Mouse (Mus musculus): ENCODE measurements at regions not wholly inside any gene's neighbourhood (a gene's known extent, or its start where the extent isn't known, plus 50 kb on each side); places are given as distances from the start of the nearest gene placed in this dataset.

DNA sequence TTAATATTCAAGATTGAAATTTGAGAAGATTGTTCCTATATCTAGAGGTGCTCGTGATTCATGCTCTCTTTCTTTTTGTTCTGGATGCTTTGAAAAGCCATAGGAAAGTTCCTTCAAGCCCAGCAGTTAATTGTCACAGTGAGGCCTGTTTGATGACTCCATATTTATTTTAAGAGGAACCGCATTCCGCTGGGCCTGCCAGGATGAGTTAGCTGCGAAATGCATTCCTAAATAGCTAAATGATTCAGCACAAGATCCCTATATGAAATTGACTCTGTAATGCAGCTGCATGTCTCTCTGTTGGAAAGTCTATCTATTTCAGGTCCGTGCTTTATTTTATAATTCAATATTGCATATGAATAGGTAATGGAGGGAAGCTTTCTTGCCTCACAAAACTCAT, 511.9 kb upstream of the Adgra3 start:
- DNase-seq (ENCODE audit: low spot score in 2 of 2) = no peak

DNA sequence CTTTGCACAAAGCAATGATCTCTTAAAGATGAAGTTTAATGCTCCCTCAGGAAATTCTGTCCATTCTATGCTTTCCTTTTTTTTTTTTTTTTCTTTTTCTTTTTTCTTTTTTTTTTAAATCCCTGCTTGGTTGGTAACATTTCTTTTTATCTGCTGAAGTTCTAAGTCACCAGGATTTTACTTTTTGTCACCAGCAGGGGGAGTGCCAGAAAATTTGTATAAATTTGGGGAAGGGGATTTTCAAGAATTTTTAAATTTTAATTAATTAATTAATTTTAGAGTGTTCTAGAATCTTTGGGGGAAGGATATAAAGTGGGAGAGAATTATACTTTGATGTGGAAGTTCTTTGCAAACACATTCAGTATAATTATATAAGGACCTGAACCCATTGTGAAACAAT, 492.3 kb upstream of the Adgra3 start:
- no peak for DNase-seq (ENCODE audit: low spot score in 2 of 2)

DNA sequence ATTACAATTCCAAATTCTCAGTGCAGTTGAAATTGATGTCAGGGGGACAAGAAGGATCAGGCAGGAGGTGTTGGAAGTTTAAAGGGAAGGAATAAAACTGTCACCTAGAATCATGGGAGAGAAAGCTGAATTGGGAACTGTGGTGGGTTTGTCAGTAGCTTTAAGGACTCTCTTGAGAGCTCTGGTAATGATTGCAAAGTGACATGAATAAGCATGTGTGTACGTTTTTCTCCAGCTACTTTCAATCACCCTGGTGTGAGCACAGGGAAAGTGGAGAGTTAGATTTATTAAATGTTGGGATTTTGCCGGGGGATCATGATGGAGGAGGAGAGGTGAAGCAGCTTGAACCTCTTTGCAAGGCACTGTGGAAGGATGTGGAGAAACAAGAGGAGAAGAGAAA, 453.7 kb upstream of the Adgra3 start:
- no peak for DNase-seq (ENCODE audit: low spot score in 2 of 2)

DNA sequence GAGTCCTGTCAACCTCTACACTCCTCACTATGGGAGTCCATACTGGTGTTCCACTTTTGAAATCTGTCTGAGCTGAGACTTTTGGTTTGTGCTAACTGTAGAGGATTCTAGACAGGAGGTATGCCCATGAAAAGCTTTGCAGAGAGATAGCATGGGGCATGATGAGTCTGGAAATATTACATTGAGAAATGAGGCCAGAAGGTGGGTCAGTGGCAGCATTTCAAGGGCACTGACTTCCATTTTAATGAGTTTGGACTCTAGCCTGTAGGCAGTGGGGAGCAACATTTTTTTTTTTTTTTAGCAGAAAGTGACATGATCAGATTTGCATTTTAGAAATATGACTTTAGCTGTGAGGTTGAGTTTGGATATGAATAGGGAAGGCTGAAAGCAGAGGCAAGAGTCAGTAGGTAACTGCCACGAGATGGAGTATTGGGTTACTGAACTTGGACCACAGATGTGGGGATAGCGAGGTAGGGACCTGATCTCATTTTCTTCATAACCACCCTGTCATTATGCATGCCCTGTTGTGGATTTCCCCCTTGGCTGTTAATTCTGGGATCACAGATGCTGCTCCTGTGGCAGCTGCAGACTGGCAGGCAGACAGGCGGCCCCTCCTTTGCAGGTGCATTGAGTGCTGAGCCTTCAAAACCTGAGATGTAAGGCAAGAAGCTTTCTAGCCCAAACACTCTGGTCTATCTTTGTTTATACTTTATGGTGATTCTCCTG, 451.1 kb upstream of the Adgra3 start:
- DNase-seq (ENCODE audit: low spot score in 2 of 2) = no peak

DNA sequence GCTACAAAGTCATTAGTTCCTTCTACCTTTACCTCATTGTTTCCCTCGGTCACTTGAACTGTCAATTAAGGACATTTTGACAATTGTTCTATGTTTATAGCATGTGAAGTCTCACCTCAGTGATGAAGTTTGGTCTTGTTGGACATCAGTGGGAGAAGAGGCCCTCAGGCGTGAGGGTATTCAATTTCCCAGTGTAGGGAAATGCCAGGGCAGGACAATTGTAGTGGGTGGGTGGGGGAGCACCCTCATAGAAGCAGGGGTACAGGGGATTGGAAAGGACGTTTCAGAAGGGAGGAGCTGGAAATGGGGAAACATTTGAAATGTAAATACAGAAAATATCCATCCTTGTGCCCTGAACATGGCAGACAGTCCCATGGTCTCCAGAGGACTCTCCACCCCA, 431.4 kb upstream of the Adgra3 start:
- DNase-seq (ENCODE audit: low spot score in 2 of 2) = no peak

DNA sequence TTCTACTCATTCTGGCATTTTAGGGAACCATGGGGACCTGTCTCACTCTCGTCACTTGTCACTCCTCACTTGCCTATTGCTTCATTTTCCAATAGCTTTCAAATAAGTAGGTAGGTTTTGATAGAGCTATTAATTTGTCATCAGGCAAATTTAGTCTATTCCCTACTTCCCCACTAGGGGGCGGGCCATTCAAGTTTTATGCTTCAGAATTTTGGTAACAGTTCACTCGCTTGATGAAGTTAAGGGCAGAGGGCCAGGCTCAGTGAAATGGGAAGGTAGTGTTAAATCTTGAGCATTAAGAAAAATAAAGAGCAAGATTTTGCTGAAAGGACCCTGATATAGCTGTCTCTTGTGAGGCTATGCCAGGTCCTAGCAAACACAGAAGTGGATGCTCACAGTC, 418.2 kb upstream of the Adgra3 start:
- peak; percentile 17 to 41 for DNase-seq (ENCODE audit: low spot score in 2 of 2)

DNA sequence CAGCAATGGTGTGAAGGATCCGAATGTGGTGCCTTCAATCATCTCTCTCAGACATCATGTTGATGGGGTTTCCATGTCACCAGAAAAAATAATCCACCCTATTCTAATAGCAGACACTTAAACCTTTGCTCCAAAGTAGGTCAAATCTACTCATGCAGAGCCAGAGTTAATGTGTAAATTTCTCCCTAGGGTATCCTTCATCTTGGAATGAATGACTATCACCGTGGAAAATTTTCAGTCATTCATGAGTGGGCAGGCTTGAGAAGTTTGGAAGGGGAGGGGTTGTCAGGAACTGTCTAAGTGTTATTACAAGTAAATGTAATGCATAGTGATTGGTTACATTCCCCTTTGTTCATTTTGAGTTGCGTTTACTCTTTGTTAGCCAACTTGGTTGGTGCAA, 402.7 kb upstream of the Adgra3 start:
- no peak for DNase-seq (ENCODE audit: low spot score in 2 of 2)

DNA sequence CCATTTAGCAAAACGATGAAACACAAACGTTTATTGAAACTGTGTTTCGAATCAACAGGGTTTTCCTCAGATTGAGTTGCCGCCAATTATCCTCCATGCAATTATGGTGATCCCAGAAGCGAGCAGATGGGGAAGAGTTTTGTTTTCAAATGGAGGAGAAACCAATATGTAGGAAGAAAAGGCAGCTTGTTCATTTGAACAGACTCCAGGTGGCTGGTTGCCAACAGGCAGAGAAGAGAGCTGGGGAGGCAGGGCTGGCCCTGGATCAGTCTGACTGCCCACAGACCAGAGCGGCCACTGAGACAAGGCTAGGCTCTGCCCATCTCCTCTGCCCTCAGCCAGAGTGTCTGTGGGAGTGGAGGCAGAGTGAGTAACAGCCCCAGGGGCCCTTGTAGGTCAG, 398.8 kb upstream of the Adgra3 start:
- DNase-seq (ENCODE audit: low spot score in 2 of 2) = no peak

DNA sequence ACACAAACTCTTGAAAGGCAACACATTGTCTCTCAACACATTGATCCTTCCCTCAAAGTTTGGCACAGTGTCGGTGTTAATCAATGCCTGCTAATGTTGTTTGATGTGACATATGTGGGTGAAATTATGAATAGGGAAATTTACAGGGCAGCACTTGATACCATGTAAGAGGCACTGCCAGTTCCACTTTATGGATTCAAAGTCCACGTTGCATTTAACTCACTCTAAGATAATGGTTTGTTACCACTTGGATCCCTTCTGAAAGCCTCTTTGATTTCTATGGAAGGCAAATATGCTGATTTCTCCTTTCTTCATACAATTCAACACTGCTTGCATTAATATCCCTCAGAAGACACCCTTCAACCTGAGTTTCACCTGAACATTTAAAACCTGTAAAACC, 395.6 kb upstream of the Adgra3 start:
- no peak for DNase-seq (ENCODE audit: low spot score in 2 of 2)

DNA sequence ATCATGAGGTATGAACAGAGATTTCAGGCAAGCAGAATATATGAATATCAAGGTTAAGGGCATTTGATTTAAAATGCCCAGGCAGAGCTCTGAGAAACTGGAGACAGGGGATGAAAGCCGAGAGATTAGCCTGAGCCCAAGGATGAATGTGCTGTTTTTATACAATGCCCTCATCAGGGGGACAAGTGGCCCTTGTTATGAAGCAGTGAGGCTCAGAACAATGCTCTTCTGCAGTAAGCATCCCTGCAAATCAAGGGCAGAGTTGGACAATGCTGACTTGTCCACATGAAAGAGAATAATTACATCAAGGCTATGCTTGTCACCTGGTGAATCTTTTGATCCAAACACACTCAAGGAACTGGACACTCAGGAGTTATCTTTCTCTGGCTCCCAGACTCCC, 348.1 kb upstream of the Adgra3 start:
- no peak for DNase-seq (ENCODE audit: low spot score in 2 of 2)

DNA sequence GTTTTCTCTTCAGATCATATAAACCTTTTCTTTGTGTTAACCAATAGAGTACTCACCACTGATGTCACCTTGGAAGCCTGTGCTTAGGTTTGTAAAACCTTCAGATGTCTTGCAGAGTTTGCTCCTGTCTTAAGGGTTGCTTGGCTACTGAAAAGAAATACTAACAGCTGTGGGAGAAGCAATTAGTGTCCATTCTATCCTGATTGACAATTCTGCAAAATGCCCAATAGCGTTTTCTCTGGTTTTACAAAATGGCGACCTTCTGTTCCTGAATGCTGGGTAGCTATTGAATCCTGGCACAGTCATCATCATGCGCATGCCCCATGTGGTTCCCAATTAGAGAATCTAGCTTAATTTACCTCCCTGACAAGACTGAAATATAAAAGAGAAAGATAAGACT, 347.7 kb upstream of the Adgra3 start:
- no peak for DNase-seq (ENCODE audit: low spot score in 2 of 2)
